Mouse (Mus musculus) spleen, postnatal 10 days (tissue): Measurements from ENCODE around the gene Kcne3.

Source experiments
- DNase-seq, 2 experiments: peaks; one replicate each; pipeline ENCODE4 v3.0.0; 2021 to 2022; ENCODE audit warnings: low spot score in 2 of 2

Gene Kcne3

GRCm38 (mm10) chr7:100176269-100176668, at the start of gene Kcne3:
Gene Kcne3, plus strand, starts transcription at chr7:100176502.
- no peak for DNase-seq

- no peak for DNase-seq
These were observed 49.8 kb upstream of the Kcne3 start for GRCm38 (mm10) chr7:100126514-100126913.

DNA sequence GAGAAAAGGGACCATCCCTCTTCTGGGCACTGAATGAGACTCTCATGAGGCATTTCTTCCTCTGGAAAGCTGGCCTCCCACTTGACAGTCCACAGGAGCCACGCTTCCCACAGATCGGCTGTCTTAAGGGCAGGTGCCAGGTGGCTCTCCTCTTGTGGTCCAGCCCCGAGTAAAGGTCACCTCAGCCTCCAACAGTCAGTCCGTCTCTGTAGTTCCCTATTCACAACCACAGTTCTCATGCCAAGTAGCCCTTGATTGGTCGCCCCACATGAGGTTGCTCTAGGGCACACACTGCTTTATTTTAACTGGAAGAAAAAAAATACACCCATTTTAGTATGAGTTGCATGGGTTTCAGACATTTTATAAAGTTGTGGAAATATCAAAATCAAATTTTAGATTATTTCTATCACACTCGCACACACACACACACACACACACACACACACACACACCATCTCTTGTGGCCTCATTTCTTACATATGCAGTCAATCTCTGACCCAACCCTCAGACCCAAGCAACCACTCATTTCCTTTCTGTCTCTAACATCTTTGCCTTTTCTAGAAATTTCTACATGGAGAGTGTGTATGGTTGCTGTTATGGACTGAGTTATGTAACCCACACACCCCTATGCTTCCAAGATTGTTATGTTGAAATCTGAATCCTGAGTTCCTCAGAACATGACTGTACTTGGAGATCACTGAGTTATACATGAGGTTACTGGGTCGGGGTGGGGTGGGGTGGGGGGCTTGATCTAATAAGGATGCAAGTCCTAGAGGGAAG, 47.9 kb upstream of the Kcne3 start:
- no peak for DNase-seq

- no peak for DNase-seq
These were observed 45.7 kb upstream of the Kcne3 start for GRCm38 (mm10) chr7:100130592-100130991.

DNA sequence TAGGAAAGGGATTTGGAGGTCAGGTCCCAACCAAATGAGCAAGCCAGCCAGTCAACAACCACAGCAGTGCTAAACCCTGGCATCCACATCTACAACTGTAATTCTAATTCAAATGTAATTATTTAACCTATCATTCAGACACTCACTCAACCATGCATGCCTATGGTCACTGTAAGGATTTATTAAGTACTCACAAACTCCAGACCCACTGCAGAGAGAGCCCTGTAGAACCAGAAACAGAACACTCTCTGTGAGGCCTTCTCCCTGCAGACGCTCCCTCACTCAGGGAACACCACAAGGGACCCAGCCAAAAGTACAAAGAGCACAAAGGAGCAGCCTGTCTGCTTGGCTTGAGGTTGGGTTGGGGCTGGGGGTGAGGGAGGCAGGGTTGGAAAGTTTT, 43.9 kb upstream of the Kcne3 start:
- DNase-seq, result no peak

DNA sequence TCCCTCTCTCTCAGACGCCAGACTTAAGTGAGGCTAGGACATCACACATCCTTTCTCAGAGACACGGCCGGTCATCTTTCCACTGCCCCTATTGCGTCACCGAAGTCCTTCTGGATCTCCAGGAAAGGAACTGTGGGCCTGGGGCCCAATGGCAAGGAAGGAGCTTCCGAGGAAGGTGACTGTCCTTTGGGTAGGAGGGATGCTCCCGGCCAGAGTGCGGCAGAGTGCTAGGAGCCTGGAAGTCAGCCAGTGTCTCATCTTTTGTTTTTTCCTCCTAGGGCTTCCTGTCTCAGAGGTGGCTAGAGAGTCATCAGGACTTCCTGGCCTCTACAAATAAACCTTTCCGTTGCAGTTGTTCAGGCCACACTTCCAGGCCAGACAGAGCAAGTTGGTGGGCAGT, 39.3 kb upstream of the Kcne3 start:
- no peak for DNase-seq

- no peak for DNase-seq
These were observed 38.2 kb upstream of the Kcne3 start for GRCm38 (mm10) chr7:100138075-100138474.

GRCm38 (mm10) chr7:100140591-100140990, 35.7 kb upstream of the Kcne3 start:
- no peak for DNase-seq

- DNase-seq, result no peak
These were observed 27.7 kb upstream of the Kcne3 start for GRCm38 (mm10) chr7:100148586-100148985.

DNA sequence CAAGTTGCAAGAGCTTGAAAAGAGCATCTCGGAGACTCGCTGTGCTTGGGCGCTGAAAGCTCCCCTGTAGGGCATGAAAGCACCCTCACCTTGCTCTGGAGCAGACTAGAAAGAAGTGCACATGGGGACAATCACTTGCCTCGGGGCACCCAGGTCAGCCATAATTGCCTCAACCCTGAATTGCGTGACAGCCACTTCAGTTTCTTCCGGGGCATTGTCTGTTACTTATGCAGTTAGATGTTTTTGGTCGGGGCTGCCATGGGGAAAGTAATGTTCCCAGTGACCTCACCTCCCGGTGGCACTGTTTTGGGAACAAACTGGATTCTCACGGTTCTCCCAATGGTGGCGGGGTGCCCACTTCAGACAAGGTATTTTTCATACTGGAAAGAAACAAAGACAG, 26.2 kb upstream of the Kcne3 start:
- no peak for DNase-seq

DNA sequence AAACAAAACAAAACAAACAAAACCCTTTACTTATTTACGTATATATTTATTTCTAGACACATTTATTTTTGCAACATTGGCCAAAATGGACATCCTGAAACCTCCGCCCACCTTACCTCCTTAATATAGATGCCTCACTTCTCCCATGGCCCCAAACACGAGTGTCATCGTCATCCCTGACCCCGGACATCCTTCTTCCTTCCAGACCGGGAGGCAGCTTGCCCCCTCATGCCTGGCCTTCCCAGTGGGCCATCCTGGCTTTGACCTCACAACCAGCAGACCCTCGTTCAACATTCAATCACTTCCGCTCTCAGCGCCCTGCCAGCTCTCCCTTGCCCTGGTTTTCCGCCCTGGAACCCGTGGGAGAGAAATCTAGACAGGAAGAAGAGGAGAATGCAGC, 25.7 kb upstream of the Kcne3 start:
- DNase-seq, result no peak

DNA sequence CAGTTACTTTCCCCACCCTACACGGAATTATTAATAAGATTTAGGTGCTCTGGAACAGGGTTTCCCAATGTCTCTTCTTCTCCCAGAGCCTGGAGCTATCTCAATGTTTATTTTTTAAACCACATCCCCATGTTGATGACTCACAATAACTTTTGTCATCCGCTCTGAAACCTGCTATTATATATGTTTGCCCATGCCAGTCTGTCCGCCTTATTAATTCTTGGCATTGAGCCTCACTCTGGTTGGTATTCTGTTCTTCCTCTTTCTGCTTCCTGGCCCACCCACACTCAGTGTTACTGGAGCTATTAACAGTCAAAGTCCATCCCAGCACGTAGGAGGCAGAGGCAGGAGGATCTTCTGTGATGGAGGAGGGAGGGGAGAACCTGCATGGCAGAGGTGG, 18.6 kb upstream of the Kcne3 start:
- no peak for DNase-seq

GRCm38 (mm10) chr7:100159105-100159841, 17.0 kb upstream of the Kcne3 start, which contains the start of gene Lipt2:
Gene Lipt2, plus strand, starts transcription at chr7:100159277.
- peak; percentile 76 to 89 for DNase-seq

DNA sequence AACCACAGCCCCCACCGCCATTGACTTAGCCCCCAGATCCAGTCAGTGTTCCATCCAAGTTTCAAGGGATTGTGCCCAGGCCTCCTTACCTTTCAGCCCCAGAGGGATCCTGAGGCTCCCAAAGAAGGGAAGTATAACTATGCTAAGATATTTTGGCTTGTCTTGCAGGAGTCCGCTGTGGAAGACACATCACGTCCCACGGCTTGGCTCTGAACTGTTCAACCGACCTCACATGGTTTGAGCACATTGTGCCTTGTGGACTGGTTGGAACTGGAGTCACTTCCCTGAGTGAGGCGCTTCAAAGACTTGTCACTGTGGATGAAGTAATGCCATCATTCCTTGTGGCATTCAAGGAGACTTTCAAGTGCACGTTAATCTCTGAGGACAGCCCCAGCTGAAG, 16.3 kb upstream of the Kcne3 start:
- no peak for DNase-seq

DNA sequence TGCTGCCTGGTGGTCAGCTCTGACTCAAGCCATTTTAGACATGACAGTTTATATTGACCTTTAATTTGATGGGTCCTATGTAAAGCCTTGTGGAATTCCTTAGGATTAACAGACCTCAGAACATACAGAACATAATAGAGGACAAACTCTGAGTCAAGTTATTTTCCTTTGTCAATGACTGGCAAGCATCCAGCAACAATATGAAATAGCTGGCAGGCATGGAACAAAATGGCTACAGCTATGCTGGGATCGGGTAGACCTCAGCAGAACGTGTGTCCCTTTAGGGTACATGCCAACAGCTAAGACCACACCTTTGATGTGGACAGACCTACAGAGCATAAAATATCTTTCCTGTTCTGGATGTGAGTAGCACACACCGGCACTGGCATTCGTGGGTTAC, 12.8 kb upstream of the Kcne3 start:
- no peak for DNase-seq

GRCm38 (mm10) chr7:100168654-100169053, 7.6 kb upstream of the Kcne3 start:
- DNase-seq, result no peak

- DNase-seq, result no peak
These were observed 5.5 kb upstream of the Kcne3 start for GRCm38 (mm10) chr7:100170756-100171155.

- peak in 1 of 2 experiments; percentile 52 for DNase-seq
These were observed 2.0 kb downstream of the Kcne3 start for GRCm38 (mm10) chr7:100178016-100178890.

DNA sequence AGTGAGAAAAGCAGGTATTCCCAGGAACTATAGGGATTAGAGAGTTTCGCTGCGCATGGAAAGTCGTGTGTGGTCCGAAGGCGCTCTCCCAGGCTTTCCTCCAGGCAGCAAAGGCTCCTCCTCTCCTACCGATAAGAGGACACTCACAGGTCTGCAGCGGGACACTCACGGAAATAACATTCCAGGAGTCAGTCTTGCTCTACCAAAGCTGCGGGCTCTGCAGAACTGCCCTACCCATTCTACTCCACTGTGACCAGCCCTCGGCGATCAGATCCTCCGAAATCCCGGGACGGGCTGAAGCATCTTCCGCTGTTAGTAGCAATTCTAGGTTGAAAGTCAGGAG, 2.6 kb downstream of the Kcne3 start:
- no peak for DNase-seq

- no peak for DNase-seq
These were observed 3.1 kb downstream of the Kcne3 start for GRCm38 (mm10) chr7:100179394-100179793.

DNA sequence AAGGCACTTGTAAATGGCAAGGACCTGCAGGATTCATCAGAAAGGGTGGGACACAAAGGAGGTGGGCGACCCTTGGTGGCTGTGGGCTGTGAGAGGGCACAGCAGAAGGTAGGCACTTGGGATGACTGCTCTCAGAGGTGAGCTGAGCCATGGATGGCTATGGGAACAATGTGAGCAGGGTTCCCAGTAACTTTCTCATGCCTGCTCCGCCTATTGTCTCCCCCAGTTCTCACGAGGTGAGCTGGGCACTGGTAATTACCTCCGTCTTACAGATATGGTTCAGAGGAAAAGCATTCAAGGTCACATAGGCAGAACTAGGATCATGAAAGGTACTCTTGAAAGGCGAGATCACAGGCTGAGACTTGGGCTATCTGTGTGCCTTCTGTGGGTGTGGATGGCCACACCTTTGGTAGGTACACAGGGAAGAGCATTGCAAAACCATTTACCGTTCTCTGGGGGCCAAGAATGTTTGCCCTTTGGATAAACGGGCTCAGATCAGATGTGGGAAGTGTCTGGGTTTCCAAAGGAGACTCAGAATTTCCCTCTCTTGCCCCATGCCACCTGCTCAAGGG, 3.6 kb downstream of the Kcne3 start:
- no peak for DNase-seq

- DNase-seq, result no peak
These were observed 4.9 kb downstream of the Kcne3 start for GRCm38 (mm10) chr7:100181176-100181575.
